Mouse (Mus musculus): Measurements from ENCODE around the gene Vwf. TPM values are rescaled to one million over a fixed set of nuclear protein-coding genes. Genes with fewer than 3 reads are reported as not detected.

Vwf gene
- polyA plus RNA-seq, 1 experiment from 2014 or later: 11.1 TPM

DNA sequence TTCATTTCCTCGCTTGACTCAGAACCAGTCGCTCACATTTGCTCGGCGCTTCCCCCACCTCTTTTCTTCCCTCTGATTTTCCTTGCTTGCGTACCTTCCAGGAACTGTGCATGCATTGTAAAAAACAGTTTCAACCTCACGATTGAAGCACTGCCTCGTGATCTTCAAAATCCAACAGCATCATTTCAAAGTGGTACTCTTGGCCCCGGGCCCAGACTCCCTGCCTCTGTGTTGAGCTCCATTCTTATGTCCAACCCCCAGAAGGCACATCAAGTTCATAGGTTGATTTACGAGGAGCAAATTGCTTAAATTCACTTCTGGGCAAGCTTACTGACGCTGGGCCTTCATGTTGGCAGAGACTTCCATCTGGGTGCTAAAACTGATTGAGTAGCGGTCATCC lies 134.0 kb downstream of the Vwf start:
- ATAC-seq (ENCODE audit: insufficient read depth, low FRiP score, low TSS enrichment) (no peak), DNase-seq (ENCODE audit: low spot score) (no peak)
- Histone ChIP-seq H3K4me2 (ENCODE audit: low read depth) (no peak overlapping the region), H3K4me1 (ENCODE audit: control insufficient read depth, insufficient read depth, low read length) (no peaks in the 10 kb centered on the region), H3K27me3 (ENCODE audit: control insufficient read depth, insufficient read depth, low read length) (no peaks in the 10 kb centered on the region), H3K9ac (ENCODE audit: low read length) (no peak overlapping the region), H3K9me3 (ENCODE audit: control insufficient read depth, low read length) (no peaks in the 10 kb centered on the region), H3K27ac (ENCODE audit: low read depth, low read length) (no peak overlapping the region), H3K36me3 (ENCODE audit: control insufficient read depth, insufficient read depth, low read length) (no peaks in the 10 kb centered on the region), H3K4me3 (ENCODE audit: low read depth, low read length) (no peak overlapping the region)
- WGBS: 77% methylated on average over 11 of the region's 11 CpGs

DNA sequence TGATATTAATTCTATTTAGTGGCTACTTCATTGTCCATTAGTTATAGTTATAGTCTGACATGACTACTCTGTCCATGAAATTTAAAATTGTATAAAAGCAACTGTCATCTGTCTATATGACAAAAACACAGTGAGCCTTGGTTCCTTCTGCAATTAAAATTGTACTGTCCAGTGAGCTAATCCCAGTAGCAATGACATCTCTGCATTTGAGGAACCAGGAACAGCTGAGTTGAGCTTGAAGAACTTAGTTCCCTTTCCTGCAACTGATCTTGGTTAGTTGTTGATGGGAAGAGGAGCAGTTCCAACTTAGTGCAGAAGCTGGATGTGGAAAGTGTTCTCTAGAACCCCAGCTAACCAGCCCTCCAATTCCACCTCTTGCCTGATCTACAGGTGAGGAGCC lies 138.8 kb downstream of the Vwf start:
- no peaks in the 10 kb centered on the region for H3K9me3 ChIP-seq (ENCODE audit: control insufficient read depth, low read length)
- no peak overlapping the region for H3K27ac ChIP-seq (ENCODE audit: low read depth, low read length)
- H3K27me3 ChIP-seq (ENCODE audit: control insufficient read depth, insufficient read depth, low read length): no peaks in the 10 kb centered on the region
- H3K4me2 ChIP-seq (ENCODE audit: low read depth): no peak overlapping the region
- no peak overlapping the region for H3K4me3 ChIP-seq (ENCODE audit: low read depth, low read length)
- ATAC-seq (ENCODE audit: insufficient read depth, low FRiP score, low TSS enrichment) (no peak), DNase-seq (ENCODE audit: low spot score) (no peak)
- no peak overlapping the region for H3K9ac ChIP-seq (ENCODE audit: low read length)
- no peaks in the 10 kb centered on the region for H3K36me3 ChIP-seq (ENCODE audit: control insufficient read depth, insufficient read depth, low read length)
- peaks cover 6% of the 10 kb centered on the region; the same call in 1 of the 2 replicates for H3K4me1 ChIP-seq (ENCODE audit: control insufficient read depth, insufficient read depth, low read length)

DNA sequence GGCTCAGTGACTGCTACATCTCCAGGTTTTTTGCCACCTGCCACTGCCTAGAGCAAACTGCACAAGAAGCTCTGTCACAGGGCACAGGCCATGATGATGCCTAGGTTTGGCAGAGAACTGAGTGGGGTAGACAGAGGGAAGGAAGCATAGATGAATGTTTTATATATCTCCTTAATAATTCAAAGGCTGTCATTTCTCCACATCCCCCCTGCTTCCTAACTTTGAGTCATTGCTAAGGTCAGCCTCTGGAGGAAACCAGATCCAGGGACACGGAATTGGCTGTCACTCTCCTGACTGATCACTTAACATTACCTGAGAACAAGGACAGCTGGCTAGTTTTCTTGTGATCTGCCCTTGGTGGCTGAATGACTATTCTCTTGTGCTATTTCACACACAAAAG lies 141.4 kb downstream of the Vwf start:
- Histone ChIP-seq H3K27me3 (ENCODE audit: control insufficient read depth, insufficient read depth, low read length) (no peaks in the 10 kb centered on the region), H3K4me3 (ENCODE audit: low read depth, low read length) (no peak overlapping the region), H3K9me3 (ENCODE audit: control insufficient read depth, low read length) (no peaks in the 10 kb centered on the region), H3K36me3 (ENCODE audit: control insufficient read depth, insufficient read depth, low read length) (no peaks in the 10 kb centered on the region), H3K4me1 (ENCODE audit: control insufficient read depth, insufficient read depth, low read length) (peaks cover 6% of the 10 kb centered on the region; the same call in 1 of the 2 replicates), H3K9ac (ENCODE audit: low read length) (no peak overlapping the region), H3K4me2 (ENCODE audit: low read depth) (no peak overlapping the region), H3K27ac (ENCODE audit: low read depth, low read length) (no peak overlapping the region)
- DNase-seq (ENCODE audit: low spot score) (no peak), ATAC-seq (ENCODE audit: insufficient read depth, low FRiP score, low TSS enrichment) (no peak)
- WGBS: 17% methylated on average over 1 of the region's 1 CpGs

DNA sequence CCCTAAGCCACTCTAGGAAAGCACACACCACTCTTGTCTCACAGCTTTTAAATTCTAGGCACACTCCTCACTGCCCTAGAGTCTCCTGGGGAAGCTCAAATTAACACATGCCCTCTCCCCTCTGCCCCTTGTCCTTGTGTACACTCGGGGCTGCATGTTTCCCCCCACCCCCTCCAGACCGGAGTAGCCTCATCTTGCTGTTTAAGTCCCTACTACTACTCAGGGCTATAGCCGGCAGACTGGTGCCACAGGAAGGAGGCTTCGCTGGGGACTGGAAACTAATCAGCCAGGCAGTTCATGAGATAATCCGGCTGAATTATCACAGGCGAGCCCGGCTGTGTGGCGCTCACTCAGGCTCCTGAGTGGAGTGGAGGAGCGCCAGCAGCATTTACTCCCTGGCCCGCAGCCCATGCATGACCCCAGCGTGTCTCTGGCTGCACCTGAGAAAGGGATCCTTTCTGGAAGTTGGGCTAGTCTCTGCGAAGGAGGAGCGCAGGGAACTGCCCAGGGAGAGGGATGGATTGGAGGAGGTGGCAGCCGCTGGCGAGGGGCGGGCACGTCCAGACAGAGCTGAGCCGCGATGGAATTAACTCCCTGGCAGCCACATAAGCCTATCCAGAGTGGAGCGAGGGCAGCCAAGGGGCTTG lies 143.6 kb downstream of the Vwf start, which contains the start of gene Ano2:
TSS of gene Ano2 (plus strand) at position 363 of the 647 bp plus-strand sequence.
- no peak within 1 kb of the TSS for H3K27ac ChIP-seq (ENCODE audit: low read depth, low read length)
- no peaks in the 10 kb centered on the region for H3K27me3 ChIP-seq (ENCODE audit: control insufficient read depth, insufficient read depth, low read length)
- peak within 1 kb of the TSS; percentile 34 for H3K4me2 ChIP-seq (ENCODE audit: low read depth)
- H3K4me1 ChIP-seq (ENCODE audit: control insufficient read depth, insufficient read depth, low read length): peaks cover 6% of the 10 kb centered on the region; the same call in 1 of the 2 replicates
- 0 out of 2 replicates have a peak within 1 kb of the TSS, but pooled peaks have one; percentile 15 for H3K4me3 ChIP-seq (ENCODE audit: low read depth, low read length)
- no peaks in the 10 kb centered on the region for H3K9me3 ChIP-seq (ENCODE audit: control insufficient read depth, low read length)
- DNase-seq (ENCODE audit: low spot score) (peak; percentile 21), ATAC-seq (ENCODE audit: insufficient read depth, low FRiP score, low TSS enrichment) (0 out of 2 replicates have a peak, but pooled peaks have one; percentile 23)
- 2% methylated on average over 20 of the region's 20 CpGs for WGBS
- H3K9ac ChIP-seq (ENCODE audit: low read length): no peak within 1 kb of the TSS; the same call in 1 of the 2 replicates
- H3K36me3 ChIP-seq (ENCODE audit: control insufficient read depth, insufficient read depth, low read length): no peaks in the 10 kb centered on the region

DNA sequence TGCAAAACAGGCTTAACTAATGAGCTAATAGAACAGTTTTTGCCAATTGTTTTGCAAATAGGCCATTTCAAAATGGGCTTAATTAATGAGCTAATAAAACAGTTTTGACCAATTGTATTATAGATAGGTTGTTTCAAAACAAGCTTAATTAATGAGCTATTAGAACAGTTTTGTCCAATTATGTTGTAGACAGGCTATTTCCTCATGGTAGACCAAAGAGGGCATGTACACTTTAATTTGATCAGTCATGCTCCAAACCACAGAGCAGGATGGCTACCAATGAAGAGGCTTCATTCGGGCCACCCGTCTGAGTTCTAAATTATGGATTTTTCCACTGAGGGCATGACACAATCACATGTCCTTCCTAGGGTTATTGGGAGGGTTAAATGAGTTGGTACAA lies 154.6 kb downstream of the Vwf start:
- Histone ChIP-seq H3K27me3 (ENCODE audit: control insufficient read depth, insufficient read depth, low read length) (no peaks in the 10 kb centered on the region), H3K36me3 (ENCODE audit: control insufficient read depth, insufficient read depth, low read length) (no peaks in the 10 kb centered on the region), H3K27ac (ENCODE audit: low read depth, low read length) (no peak overlapping the region), H3K4me3 (ENCODE audit: low read depth, low read length) (no peak overlapping the region), H3K4me2 (ENCODE audit: low read depth) (no peak overlapping the region), H3K9ac (ENCODE audit: low read length) (no peak overlapping the region), H3K9me3 (ENCODE audit: control insufficient read depth, low read length) (no peaks in the 10 kb centered on the region), H3K4me1 (ENCODE audit: control insufficient read depth, insufficient read depth, low read length) (no peaks in the 10 kb centered on the region)
- WGBS: 88% methylated on average over 2 of the region's 2 CpGs
- no peak for DNase-seq (ENCODE audit: low spot score)
- no peak for ATAC-seq (ENCODE audit: insufficient read depth, low FRiP score, low TSS enrichment)

DNA sequence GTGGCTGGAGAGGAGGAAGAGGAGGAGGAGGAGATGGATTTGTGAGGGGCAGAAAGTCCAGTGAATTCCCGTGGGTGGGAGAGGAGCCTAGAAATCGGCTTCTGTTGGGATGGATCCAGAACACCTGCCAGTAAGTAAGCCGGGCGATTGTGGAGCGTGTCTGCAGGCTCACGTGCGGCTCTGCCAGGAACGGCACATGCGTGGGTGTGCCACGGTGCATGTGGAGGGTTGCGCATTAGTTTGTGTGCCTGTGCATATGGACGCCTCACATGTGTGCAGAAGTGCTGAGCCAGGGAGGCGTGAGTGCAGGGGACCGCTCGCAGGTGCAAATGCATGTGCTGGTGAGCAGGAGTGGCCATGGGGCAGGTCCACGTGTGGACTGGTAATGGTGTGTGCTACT lies 164.7 kb downstream of the Vwf start:
- 89% methylated on average over 16 of the region's 16 CpGs for WGBS

DNA sequence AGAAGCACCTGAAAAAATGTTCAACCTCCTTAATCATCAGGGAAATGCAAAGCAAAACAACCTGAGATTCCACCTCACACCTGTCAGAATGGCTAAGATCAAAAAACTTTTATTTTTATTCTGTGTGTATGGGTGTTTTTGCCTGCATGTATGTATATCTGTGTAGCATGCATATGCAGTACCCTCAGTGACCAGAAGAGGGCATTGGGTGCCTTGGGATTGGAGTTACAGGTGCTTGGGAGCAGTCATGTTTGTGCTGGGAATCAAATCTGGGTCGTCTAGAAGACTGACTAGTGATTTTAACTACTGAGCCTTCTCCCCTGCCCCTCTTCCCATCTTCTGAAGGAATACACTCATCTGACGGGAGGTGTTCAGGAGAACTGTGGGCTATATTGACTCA lies 179.8 kb downstream of the Vwf start:
- Histone ChIP-seq H3K4me1 (ENCODE audit: control insufficient read depth, insufficient read depth, low read length) (no peaks in the 10 kb centered on the region), H3K9me3 (ENCODE audit: control insufficient read depth, low read length) (no peaks in the 10 kb centered on the region), H3K4me2 (ENCODE audit: low read depth) (no peak overlapping the region), H3K36me3 (ENCODE audit: control insufficient read depth, insufficient read depth, low read length) (no peaks in the 10 kb centered on the region), H3K9ac (ENCODE audit: low read length) (no peak overlapping the region), H3K4me3 (ENCODE audit: low read depth, low read length) (no peak overlapping the region), H3K27me3 (ENCODE audit: control insufficient read depth, insufficient read depth, low read length) (no peaks in the 10 kb centered on the region), H3K27ac (ENCODE audit: low read depth, low read length) (no peak overlapping the region)
- ATAC-seq (ENCODE audit: insufficient read depth, low FRiP score, low TSS enrichment): no peak
- WGBS: 81% methylated on average over 2 of the region's 2 CpGs
- no peak for DNase-seq (ENCODE audit: low spot score)

More for the DNA sequence above, 164.7 kb downstream of the Vwf start:
- Histone ChIP-seq H3K4me2 (ENCODE audit: low read depth) (no peak overlapping the region), H3K9me3 (ENCODE audit: control insufficient read depth, low read length) (no peaks in the 10 kb centered on the region), H3K27ac (ENCODE audit: low read depth, low read length) (no peak overlapping the region), H3K36me3 (ENCODE audit: control insufficient read depth, insufficient read depth, low read length) (no peaks in the 10 kb centered on the region), H3K9ac (ENCODE audit: low read length) (no peak overlapping the region), H3K4me3 (ENCODE audit: low read depth, low read length) (no peak overlapping the region), H3K27me3 (ENCODE audit: control insufficient read depth, insufficient read depth, low read length) (no peaks in the 10 kb centered on the region), H3K4me1 (ENCODE audit: control insufficient read depth, insufficient read depth, low read length) (no peaks in the 10 kb centered on the region)
- DNase-seq (ENCODE audit: low spot score) (no peak), ATAC-seq (ENCODE audit: insufficient read depth, low FRiP score, low TSS enrichment) (no peak)

DNA sequence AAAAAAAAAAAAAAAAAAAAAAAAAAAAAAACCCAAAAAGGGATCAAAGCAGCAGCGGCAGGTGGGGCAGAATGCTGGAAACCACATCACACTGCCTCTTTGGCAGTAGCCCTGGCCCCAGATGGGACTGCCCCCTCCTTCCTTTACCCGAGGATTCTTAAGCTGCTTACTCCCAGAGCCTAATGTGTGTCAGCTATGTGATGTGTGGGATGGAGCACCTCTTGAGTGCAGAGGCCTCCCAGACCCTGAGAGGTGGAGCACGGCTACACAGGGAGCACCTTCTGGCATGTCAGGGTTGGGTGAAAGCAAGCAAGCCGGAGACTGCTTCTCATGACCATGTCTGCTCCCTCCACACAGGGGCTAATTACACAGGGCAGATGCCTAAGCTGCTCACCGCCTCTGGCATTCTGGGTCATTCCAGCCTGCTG lies 180.9 kb downstream of the Vwf start:
- Histone ChIP-seq H3K36me3 (ENCODE audit: control insufficient read depth, insufficient read depth, low read length) (no peaks in the 10 kb centered on the region), H3K27me3 (ENCODE audit: control insufficient read depth, insufficient read depth, low read length) (no peaks in the 10 kb centered on the region), H3K27ac (ENCODE audit: low read depth, low read length) (no peak overlapping the region), H3K4me3 (ENCODE audit: low read depth, low read length) (no peak overlapping the region), H3K9ac (ENCODE audit: low read length) (no peak overlapping the region), H3K4me1 (ENCODE audit: control insufficient read depth, insufficient read depth, low read length) (no peaks in the 10 kb centered on the region), H3K4me2 (ENCODE audit: low read depth) (no peak overlapping the region), H3K9me3 (ENCODE audit: control insufficient read depth, low read length) (no peaks in the 10 kb centered on the region)
- no peak for DNase-seq (ENCODE audit: low spot score)
- ATAC-seq (ENCODE audit: insufficient read depth, low FRiP score, low TSS enrichment): no peak
- WGBS: 59% methylated on average over 5 of the region's 5 CpGs

DNA sequence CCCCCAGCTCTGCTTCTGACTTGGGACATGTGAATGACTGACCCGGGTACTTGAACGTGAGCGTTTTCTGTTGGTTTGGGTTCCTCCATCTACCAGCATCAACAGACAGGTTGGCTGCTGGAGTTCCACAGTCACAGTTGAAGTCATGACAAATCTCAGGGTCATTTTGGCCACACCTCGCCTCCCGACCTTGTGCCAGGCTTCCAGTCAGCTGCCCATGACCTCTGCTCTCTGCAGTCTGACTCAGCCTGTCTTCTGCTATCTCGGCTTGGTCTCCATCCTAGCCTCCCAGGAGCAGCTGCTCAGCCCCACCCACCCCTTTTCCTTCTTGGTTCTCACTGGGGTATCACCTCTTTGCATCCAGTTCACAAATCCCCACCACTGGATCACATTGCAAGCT lies 182.9 kb downstream of the Vwf start:
- H3K27ac ChIP-seq (ENCODE audit: low read depth, low read length): no peak overlapping the region
- H3K4me3 ChIP-seq (ENCODE audit: low read depth, low read length): no peak overlapping the region
- H3K27me3 ChIP-seq (ENCODE audit: control insufficient read depth, insufficient read depth, low read length): no peaks in the 10 kb centered on the region
- DNase-seq (ENCODE audit: low spot score): no peak
- no peaks in the 10 kb centered on the region for H3K4me1 ChIP-seq (ENCODE audit: control insufficient read depth, insufficient read depth, low read length)
- no peak overlapping the region for H3K4me2 ChIP-seq (ENCODE audit: low read depth)
- H3K9ac ChIP-seq (ENCODE audit: low read length): no peak overlapping the region
- no peak for ATAC-seq (ENCODE audit: insufficient read depth, low FRiP score, low TSS enrichment)
- H3K9me3 ChIP-seq (ENCODE audit: control insufficient read depth, low read length): no peaks in the 10 kb centered on the region
- no peaks in the 10 kb centered on the region for H3K36me3 ChIP-seq (ENCODE audit: control insufficient read depth, insufficient read depth, low read length)
- WGBS: 84% methylated on average over 6 of the region's 6 CpGs
